Mouse (Mus musculus): ENCODE measurements around the gene Sept9. TPM values are rescaled to one million over a fixed set of nuclear protein-coding genes. Genes with fewer than 3 reads are reported as not detected.

Sept9 gene
- total and polyA plus RNA-seq, 2 experiments from 2014 or later = 112 TPM

DNA sequence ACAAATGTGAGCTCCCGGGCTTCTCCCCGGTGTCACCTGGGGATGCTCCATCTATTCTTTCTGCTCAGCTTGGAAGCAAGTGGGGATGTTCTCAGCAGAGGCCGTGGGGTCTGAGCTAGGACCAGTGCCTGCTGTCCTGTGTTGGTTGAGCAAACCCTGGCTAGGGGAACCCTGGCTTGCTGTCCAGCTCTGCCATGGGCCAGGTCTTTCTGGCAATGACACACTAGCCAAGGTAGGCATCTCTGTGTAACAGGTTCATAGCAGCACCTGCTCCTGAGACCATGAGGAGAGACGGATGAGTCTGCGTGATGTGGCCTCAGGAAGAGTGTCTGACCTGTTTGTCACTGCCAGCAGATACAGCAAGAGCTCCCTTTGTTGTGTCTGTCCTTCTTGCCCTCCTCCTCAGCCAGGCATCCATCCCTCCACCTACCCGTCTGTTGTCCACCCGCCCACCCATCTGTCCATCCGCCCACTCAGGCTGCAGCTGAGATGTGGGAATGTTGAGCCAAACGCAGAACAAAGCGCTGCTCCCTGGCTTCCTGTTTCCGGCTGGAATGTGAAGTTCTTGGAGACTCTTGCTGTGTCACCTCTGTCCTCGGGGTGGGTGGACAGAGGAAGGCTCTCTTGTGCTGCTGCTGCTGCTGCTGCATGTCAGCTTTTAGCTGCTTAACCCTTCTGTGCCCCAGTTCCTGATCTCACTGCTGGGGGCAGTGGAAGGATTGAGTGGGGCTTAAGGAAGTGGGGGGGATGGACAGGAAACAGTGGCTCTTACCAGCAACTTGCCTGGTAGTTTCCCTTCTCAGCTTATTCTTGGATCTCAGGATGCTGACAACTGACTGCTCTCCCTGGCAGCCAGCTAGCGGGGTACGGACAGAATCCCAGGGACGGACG, 117.2 kb downstream of the Sept9 start:
- no peak for DNase-seq
- no peak for TF ChIP-seq CTCF (IDR thresholded peaks at IDR 0.05; ENCODE audit: low read depth)

GRCm38 (mm10) chr11:117317429-117318101, 118.1 kb downstream of the Sept9 start:
- no peak for TF ChIP-seq CTCF (IDR thresholded peaks at IDR 0.05; ENCODE audit: low read depth)
- WGBS = 33% methylated on average over 20 of the region's 20 CpGs
- no peak for DNase-seq
- Histone ChIP-seq H3K9ac (peak overlapping the region; percentile 45), H3K4me3 (ENCODE audit: low read depth, low read length) (no peak overlapping the region), H3K27me3 (ENCODE audit: insufficient read depth, low read length) (no peaks in the 10 kb centered on the region; the same call in 1 of the 2 replicates), H3K4me1 (ENCODE audit: insufficient read depth) (0 out of 2 replicates have a peak, but pooled peaks cover 16% of the 10 kb centered on the region), H3K36me3 (ENCODE audit: insufficient read depth) (no peaks in the 10 kb centered on the region), H3K27ac (ENCODE audit: low read depth, low read length) (peak overlapping the region; percentile 77), H3K4me2 (ENCODE audit: low read depth) (peak overlapping the region; percentile 26; the same call in 1 of the 2 replicates), H3K9me3 (ENCODE audit: low read length) (no peaks in the 10 kb centered on the region)
- no peak; the same call in 1 of the 2 replicates for ATAC-seq

More for the DNA sequence above, 117.2 kb downstream of the Sept9 start:
- Histone ChIP-seq H3K4me3 (ENCODE audit: low read depth, low read length) (no peak overlapping the region), H3K9ac (peak overlapping the region; percentile 45), H3K27me3 (ENCODE audit: insufficient read depth, low read length) (no peaks in the 10 kb centered on the region; the same call in 1 of the 2 replicates), H3K9me3 (ENCODE audit: low read length) (no peaks in the 10 kb centered on the region), H3K36me3 (ENCODE audit: insufficient read depth) (no peaks in the 10 kb centered on the region), H3K27ac (ENCODE audit: low read depth, low read length) (peak overlapping the region; percentile 77), H3K4me1 (ENCODE audit: insufficient read depth) (0 out of 2 replicates have a peak, but pooled peaks cover 16% of the 10 kb centered on the region), H3K4me2 (ENCODE audit: low read depth) (peak overlapping the region; percentile 26; the same call in 1 of the 2 replicates)
- WGBS = 54% methylated on average over 16 of the region's 16 CpGs
- no peak for ATAC-seq

- 0 out of 2 replicates have a peak overlapping the region, but pooled peaks have one; percentile 77 for H3K27ac ChIP-seq (ENCODE audit: low read depth, low read length)
- 0 out of 2 replicates have a peak, but pooled peaks cover 16% of the 10 kb centered on the region for H3K4me1 ChIP-seq (ENCODE audit: insufficient read depth)
- H3K4me2 ChIP-seq (ENCODE audit: low read depth) = no peak overlapping the region
- H3K4me3 ChIP-seq (ENCODE audit: low read depth, low read length) = no peak overlapping the region
- no peak overlapping the region for H3K9ac ChIP-seq
- ATAC-seq (no peak), DNase-seq (no peak)
- 65% methylated on average over 3 of the region's 3 CpGs for WGBS
- H3K36me3 ChIP-seq (ENCODE audit: insufficient read depth) = no peaks in the 10 kb centered on the region
- no peaks in the 10 kb centered on the region for H3K9me3 ChIP-seq (ENCODE audit: low read length)
- TF ChIP-seq CTCF (IDR thresholded peaks at IDR 0.05; ENCODE audit: low read depth) = peak; percentile 26; the same call in 1 of the 2 replicates
- no peaks in the 10 kb centered on the region; the same call in 1 of the 2 replicates for H3K27me3 ChIP-seq (ENCODE audit: insufficient read depth, low read length)
Observed at GRCm38 (mm10) chr11:117318202-117318601, 118.7 kb downstream of the Sept9 start.

GRCm38 (mm10) chr11:117318731-117319542, 119.5 kb downstream of the Sept9 start:
- no peak for DNase-seq
- WGBS = 65% methylated on average over 12 of the region's 12 CpGs
- no peak for ATAC-seq
- no peak overlapping the region for H3K27ac ChIP-seq (ENCODE audit: low read depth, low read length)
- no peaks in the 10 kb centered on the region for H3K9me3 ChIP-seq (ENCODE audit: low read length)
- H3K36me3 ChIP-seq (ENCODE audit: insufficient read depth) = no peaks in the 10 kb centered on the region
- H3K4me1 ChIP-seq (ENCODE audit: insufficient read depth) = 0 out of 2 replicates have a peak, but pooled peaks cover 16% of the 10 kb centered on the region
- no peak for TF ChIP-seq CTCF (IDR thresholded peaks at IDR 0.05; ENCODE audit: low read depth)
- no peaks in the 10 kb centered on the region; the same call in 1 of the 2 replicates for H3K27me3 ChIP-seq (ENCODE audit: insufficient read depth, low read length)
- H3K4me2 ChIP-seq (ENCODE audit: low read depth) = no peak overlapping the region
- no peak overlapping the region for H3K4me3 ChIP-seq (ENCODE audit: low read depth, low read length)
- H3K9ac ChIP-seq = no peak overlapping the region

DNA sequence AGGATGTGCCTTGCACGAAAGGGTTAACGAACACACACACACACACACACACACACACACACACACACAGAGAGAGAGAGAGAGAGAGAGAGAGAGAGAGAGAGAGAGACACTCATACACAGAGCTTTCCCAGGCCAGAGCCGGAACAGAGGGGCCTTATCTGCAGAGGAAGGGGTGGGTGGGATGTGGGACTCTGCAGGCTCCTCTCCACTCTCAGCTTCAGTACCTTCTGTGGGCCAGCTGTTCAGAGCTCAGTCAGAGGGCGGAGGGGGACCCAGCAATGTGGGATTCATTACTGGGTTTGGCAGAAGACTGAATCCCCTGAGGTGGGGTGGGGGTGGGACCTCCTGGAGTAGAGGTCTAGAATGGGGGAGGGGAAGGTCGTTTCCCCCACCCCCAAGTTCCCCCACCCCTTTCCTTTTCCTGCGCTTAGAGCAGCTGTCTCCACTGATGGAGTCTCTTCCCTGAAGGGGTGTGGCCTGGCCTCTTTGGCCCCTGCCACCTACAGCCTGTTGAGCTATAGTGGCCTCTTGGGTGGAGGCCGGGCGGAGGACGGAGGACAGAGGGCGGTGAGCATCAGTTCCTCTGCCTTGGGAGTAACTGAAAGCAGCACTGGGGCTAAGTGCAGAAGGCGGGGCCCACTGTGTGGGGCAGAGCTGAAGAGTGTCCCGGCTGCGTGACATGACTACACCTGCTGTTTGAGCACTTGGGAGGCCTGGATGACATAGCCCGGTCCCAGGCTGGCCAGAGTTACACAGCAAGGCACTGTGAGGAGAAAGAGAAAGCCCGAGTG, 120.3 kb downstream of the Sept9 start:
- Histone ChIP-seq H3K4me1 (ENCODE audit: insufficient read depth) (0 out of 2 replicates have a peak, but pooled peaks cover 16% of the 10 kb centered on the region), H3K27me3 (ENCODE audit: insufficient read depth, low read length) (no peaks in the 10 kb centered on the region; the same call in 1 of the 2 replicates), H3K4me3 (ENCODE audit: low read depth, low read length) (no peak overlapping the region), H3K4me2 (ENCODE audit: low read depth) (no peak overlapping the region), H3K9me3 (ENCODE audit: low read length) (no peaks in the 10 kb centered on the region), H3K9ac (no peak overlapping the region), H3K36me3 (ENCODE audit: insufficient read depth) (no peaks in the 10 kb centered on the region), H3K27ac (ENCODE audit: low read depth, low read length) (no peak overlapping the region)
- DNase-seq (no peak), ATAC-seq (peak; percentile 62)
- no peak for TF ChIP-seq CTCF (IDR thresholded peaks at IDR 0.05; ENCODE audit: low read depth)
- 48% methylated on average over 15 of the region's 15 CpGs for WGBS
